Mouse (Mus musculus): Measurements from ENCODE around the gene Znrf1.

- TF ChIP-seq CTCF (IDR thresholded peaks at IDR 0.05; ENCODE audit: control insufficient read depth, insufficient read depth, low read length), result no peak
- no peak for TF ChIP-seq POLR2A (IDR thresholded peaks at IDR 0.05; ENCODE audit: borderline replicate concordance, control insufficient read depth, low read depth, low read length)
Observed at GRCm38 (mm10) chr8:111527149-111527548, 8.7 kb upstream of the Znrf1 start.
